ENCODE assay signal across 9 mouse cellular contexts in genomic region chr7:95617370-95617769, GRCm38 (mm10).
DNase-seq lines count a peak whose midpoint lies in the region; ATAC-seq and TF ChIP-seq lines count a peak whose summit lies in the region.
"Had no signal": no experiment of that assay in that cellular context is flagged by ENCODE, and none has a peak within 500 bp of the region (broad histone marks: within the 10 kb centered on the region; RNA-seq: fewer than 3 reads in every experiment).

No protein-coding gene starts in this region.

- no peak overlapping the region for H3K4me3 ChIP-seq in lung, embryonic 15.5 days
- no peak overlapping the region for H3K4me3 ChIP-seq in lung, adult 2 months (replicated peaks; ENCODE audit: extremely low read depth, low read depth, low read length)
- no peak overlapping the region for H3K4me3 ChIP-seq in left cerebral cortex, adult 2 months
- H3K4me3 ChIP-seq in stomach, embryonic 16.5 days (replicated peaks; ENCODE audit: low read length), result no peak overlapping the region
- H3K4me3 ChIP-seq: heart, embryonic 13.5 days had no signal

- 20% methylated on average over 2 of the region's 2 CpGs for WGBS in lung, embryonic 15.5 days
- WGBS in lung, adult 2 months, result 40% methylated on average over 2 of the region's 2 CpGs
- WGBS in stomach, embryonic 16.5 days, result 48% methylated on average over 2 of the region's 2 CpGs

- no peaks in the 10 kb centered on the region for H3K27me3 ChIP-seq in lung, embryonic 15.5 days
- no peaks in the 10 kb centered on the region for H3K27me3 ChIP-seq in stomach, embryonic 16.5 days (ENCODE audit: control insufficient read depth, insufficient read depth, low read length)
- H3K27me3 ChIP-seq: heart, embryonic 13.5 days had no signal

- H3K4me1 ChIP-seq in lung, embryonic 15.5 days, result no peaks in the 10 kb centered on the region
- no peaks in the 10 kb centered on the region for H3K4me1 ChIP-seq in lung, adult 2 months (ENCODE audit: control insufficient read depth, insufficient read depth, low read length)
- H3K4me1 ChIP-seq in stomach, embryonic 16.5 days (ENCODE audit: control insufficient read depth, insufficient read depth, low read length), result no peaks in the 10 kb centered on the region
- H3K4me1 ChIP-seq: heart, embryonic 13.5 days had no signal

- H3K9ac ChIP-seq in lung, embryonic 15.5 days, result no peak overlapping the region
- H3K9ac ChIP-seq in stomach, embryonic 16.5 days (ENCODE audit: low read length), result no peak overlapping the region
- H3K9ac ChIP-seq: heart, embryonic 13.5 days had no signal

- no peak overlapping the region for H3K27ac ChIP-seq in lung, embryonic 15.5 days
- H3K27ac ChIP-seq in left cerebral cortex, adult 2 months, result no peak overlapping the region
- H3K27ac ChIP-seq in stomach, embryonic 16.5 days (ENCODE audit: low read length), result no peak overlapping the region
- H3K27ac ChIP-seq: heart, embryonic 13.5 days had no signal

- DNase-seq in cerebellum, postnatal 25 days, result peak; percentile 3 to 42
- DNase-seq in cerebellum, adult 8-10 months, result no peak
- no peak for DNase-seq in lung, adult 2 months
- peak; percentile 28 to 46 for DNase-seq in left cerebral cortex, adult 2 months (ENCODE audit: extremely low spot score in 1 of 2, low spot score in 2 of 2)
- no peak for DNase-seq in neural tube, embryonic 10.5 days (ENCODE audit: extremely low spot score, low spot score)
- no peak for DNase-seq in heart, adult 11 months

- H3K36me3 ChIP-seq in lung, embryonic 15.5 days, result no peaks in the 10 kb centered on the region
- no peaks in the 10 kb centered on the region for H3K36me3 ChIP-seq in stomach, embryonic 16.5 days (ENCODE audit: control insufficient read depth, insufficient read depth, low read length)
- H3K36me3 ChIP-seq: heart, embryonic 13.5 days had no signal

- ATAC-seq in lung, embryonic 15.5 days (ENCODE audit: borderline replicate concordance, extremely low read depth, low FRiP score, low TSS enrichment), result peak; percentile 77; the same call in 1 of the 2 replicates
- ATAC-seq in stomach, embryonic 16.5 days (ENCODE audit: insufficient read depth, low FRiP score), result 0 out of 2 replicates have a peak, but pooled peaks have one; percentile 53

- TF ChIP-seq CTCF in lung, adult 2 months (IDR thresholded peaks at IDR 0.05; ENCODE audit: insufficient read depth, low read length), result no peak
- no peak for TF ChIP-seq CTCF in left cerebral cortex, adult 2 months (IDR thresholded peaks at IDR 0.05)

- H3K9me3 ChIP-seq in lung, embryonic 15.5 days, result no peaks in the 10 kb centered on the region
- H3K9me3 ChIP-seq in stomach, embryonic 16.5 days (replicated peaks; ENCODE audit: control insufficient read depth, low read length), result no peaks in the 10 kb centered on the region
- H3K9me3 ChIP-seq: heart, embryonic 13.5 days had no signal

- H3K4me2 ChIP-seq in lung, embryonic 15.5 days, result no peak overlapping the region
- H3K4me2 ChIP-seq in stomach, embryonic 16.5 days (ENCODE audit: low read depth, low read length), result no peak overlapping the region
- H3K4me2 ChIP-seq: heart, embryonic 13.5 days had no signal

- TF ChIP-seq POLR2A in lung, adult 2 months (IDR thresholded peaks at IDR 0.05; ENCODE audit: borderline replicate concordance, extremely low read depth, low read depth, low read length), result no peak

- intact Hi-C loops in left cerebral cortex, adult 2 months (cut with DNase I), result loop anchor here (5.0 kb wide), 1 partner anchor 145 kb away; no protein-coding TSS in a partner anchor

Comparison
In these comparisons a context has a peak if more than half of its experiments do, and no peak if none do; other contexts are left out.
1. DNase-seq: peak in cerebellum, postnatal 25 days (2 of 2) and left cerebral cortex, adult 2 months (2 of 2); none in cerebellum, adult 8-10 months (single experiment), lung, adult 2 months (single experiment), neural tube, embryonic 10.5 days (single experiment) and heart, adult 11 months (single experiment).